Mouse (Mus musculus): ENCODE measurements around the gene Meis2.

Meis2 gene

DNA sequence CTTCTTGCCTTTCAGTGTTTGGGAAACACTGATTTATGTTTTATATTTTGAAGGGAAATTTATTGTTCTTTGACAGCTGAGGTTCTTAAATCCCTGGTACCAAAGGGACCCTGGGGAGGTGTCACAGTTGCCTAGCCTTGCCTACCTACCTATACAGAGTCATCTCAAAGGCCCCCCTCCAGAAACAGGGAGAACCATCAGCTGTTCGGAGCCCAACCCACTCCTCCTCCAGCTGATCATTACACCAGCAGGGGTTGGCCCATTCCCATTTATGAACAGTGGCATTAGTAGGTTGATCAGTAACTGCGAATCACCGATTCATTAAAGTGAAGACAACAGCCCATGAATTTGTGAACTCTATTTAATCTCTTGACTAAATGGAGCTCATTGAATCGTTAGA lies 176.4 kb downstream of the Meis2 start:
- no peak for DNase-seq

DNA sequence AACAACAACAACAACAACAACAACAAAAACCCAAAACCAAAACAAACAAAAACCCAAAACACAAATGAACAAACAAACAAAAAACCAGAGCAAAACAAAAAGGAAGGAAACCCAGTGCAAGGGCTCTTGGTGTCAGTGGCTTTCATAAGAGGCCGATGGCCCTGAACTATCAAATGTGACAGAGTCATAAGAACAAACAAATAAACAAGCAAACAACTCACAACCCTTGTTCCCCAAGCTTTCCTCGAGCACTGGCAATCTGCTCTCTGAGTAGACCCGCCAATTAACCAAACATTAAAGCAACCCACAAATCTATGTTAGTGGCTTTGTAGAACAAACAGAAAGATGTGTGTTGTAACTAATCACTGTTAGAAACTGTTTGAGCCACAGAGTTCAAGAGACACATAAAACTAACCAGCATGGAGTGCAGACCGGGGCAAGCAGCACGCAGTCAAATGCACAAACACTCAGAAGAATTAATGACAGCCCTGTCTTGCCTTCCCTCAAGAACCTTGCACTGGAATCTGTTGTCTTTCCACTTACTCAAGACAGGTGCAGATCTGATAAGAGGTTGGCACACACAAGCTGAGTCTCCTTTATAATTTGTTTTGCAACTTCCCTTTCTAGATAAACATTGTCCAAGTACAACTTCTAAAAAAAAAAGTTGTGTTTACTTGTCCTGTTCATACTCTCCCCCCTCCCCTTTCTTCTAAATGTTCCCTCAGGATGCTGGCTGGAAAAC lies 177.1 kb downstream of the Meis2 start:
- no peak for DNase-seq

DNA sequence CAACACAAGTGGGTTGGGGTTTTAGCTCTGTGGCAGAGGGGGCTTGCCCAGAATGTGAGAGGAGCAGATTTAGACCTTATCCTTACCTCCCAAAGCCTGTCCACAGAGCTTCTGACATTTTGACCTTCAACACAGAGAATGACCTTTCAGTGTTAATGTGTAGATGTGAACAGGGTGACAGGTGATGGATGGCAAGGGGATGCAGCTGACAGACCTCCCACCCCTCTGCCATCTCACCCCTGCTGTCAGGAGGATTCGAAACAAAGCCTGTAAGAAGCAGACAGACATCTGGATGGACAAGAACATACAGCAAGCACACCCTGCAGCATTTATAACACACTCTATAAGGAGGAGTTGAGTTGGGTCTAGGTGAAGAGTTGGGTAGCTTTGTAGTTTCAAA lies 178.0 kb downstream of the Meis2 start:
- DNase-seq = no peak

DNA sequence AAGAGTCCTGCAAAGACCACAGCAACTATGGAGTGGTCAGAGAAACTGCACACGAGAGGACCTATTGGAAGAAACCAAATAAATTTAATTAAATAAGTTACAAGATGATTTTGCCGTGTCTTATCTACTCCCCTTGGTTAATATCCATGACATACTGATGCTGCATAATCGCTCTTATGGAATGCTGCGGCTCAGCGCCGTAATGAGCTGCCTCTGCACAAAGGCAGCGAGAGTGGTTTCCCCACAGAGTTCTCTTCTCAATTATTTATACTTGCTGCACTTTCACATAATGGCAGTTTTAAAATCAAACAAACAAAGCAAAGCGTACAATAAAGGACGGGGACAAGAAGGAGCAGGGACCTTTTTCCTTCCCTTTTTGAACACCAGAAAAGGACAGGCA lies 181.5 kb downstream of the Meis2 start:
- no peak for DNase-seq

DNA sequence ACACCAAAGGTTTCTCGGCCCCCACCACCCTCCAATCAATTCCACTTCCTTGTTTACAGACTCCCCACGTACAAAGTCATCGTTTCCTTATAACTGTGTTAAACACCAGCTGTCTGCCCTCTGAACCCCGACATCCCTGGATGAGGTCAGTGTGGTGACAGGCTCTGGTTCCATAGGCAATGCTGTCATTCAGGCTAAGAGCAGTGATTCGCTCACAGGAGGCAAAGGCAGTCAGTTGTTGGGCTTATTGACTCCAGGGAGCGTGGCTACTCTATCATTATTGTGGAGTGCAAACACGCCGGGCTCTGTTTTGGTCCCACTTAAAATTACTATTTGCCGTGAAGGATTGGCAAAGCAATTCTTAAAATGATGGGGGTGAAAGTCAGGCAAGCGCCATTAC lies 182.1 kb downstream of the Meis2 start:
- no peak for DNase-seq

DNA sequence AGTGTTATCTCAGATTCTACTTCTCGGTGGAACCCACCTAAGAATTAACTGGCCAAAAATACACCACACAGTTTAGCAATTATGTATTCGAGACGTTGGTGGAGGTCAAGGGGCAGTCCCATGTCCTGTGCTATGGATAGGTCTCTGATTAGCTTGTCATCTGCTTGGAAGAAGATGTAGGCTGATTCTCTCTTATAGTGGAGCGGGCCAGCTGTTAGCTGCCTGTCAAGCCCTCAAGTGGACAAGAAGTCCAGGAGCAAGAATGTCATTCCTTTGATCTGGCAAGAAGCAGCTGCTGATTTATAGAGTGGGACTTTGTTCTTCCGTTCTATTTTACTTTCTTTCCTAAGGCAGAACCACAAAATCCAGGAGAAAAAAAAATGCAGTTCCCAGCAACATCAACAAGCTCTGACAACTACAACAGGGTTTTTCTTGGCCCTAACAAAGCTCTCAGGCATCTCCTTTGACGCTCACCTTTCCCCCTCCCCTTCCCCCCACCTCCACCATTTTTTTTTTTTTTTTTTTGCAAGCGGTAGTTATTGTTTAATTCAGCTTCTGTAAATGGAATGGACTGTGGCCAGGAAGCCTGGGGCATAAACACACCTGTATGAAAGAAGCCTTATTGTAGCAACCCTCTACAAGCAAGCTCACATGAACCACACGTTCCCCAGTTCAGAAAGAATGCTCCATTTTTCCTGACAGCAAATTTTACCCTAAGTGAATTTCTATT lies 189.7 kb downstream of the Meis2 start:
- DNase-seq = no peak

DNA sequence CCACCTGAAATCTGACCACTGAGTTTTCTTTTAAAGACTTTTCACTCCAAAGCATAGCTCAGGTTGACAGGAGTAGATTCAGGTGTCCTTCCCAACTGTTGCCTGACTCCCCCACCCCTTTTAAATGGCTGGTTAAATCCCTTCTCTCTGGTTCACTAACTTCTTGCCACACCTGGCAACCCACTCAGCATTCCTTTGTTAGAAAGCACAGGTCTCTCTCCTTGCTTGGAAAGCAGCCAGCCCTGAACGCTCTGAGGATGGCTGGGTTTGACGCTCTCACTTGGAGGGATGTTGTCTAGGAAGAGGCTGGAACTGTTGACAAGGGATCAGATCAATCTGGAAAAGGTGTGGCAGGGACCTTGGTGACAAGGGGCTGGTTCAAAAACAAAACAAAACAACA lies 192.8 kb downstream of the Meis2 start:
- no peak for DNase-seq

DNA sequence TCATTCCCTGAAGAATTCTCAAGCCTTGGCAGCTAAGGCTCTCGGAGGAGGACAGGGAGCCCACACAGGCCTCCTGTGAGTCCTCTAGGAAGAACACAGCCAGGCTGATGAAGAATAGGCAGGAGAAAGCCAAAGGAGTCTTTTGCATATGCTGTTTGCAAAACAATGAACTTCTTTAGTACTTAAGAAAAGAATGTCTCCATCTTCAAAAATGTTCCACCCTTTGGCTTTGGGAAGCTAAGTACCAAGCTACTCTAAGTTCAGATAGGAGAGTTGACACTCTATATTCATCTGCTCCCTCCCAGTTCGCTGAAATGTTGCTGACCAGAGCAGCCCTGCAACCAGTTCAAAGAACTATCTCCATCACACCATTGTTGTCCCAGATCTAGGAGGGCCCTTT lies 195.7 kb downstream of the Meis2 start:
- no peak for DNase-seq

DNA sequence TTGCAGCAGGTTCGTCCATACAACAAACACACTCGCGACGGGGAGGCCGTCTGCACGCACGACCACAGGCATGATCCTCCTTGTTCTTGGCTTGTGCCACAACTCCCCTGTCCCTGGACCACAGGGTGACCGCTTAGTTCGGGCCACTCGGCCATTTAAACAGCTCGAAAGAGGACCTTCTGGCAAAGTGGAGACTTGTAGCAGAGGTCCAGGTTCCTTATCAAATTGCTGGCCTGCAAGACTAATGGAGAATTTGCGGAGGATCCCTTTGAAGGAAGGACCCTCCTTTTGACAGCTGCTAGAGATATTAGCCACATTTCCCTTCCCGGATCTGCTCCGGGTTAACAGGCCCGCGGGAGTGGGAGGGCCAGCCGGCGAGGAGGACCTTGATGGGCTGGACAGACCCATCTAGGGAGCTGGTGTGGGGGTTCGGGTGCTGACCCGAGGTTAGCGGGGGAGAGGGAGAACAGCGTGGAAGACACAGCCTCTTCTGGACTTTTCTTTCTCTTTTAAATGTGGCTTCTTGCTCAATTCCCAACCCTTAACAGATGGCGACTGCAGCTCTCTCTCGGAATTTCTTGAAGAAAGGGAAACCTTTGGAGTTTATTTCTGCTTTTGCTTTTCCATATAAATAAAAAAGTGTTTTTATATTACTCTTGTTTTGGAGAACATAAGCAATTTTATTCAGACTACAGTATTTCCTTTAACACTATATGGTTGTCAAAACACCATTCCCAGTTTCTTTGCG lies 204.9 kb downstream of the Meis2 start:
- no peak for DNase-seq

DNA sequence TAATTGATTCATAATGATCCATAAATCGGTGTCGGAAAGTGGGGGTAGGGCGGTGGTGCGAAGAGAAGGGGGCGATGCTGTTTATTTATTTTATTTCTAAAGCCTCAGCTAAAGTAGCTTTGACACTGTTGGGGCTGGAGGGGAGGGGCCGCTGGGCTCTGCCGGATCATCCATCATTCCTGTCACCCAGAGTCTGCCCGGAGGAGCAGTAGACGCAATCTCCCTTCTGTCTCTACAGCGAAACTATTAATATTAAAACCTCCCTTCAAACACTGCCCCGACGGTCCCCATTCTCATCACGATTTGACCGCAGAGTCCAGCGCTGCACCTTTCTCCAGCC lies 205.5 kb downstream of the Meis2 start:
- DNase-seq = no peak

DNA sequence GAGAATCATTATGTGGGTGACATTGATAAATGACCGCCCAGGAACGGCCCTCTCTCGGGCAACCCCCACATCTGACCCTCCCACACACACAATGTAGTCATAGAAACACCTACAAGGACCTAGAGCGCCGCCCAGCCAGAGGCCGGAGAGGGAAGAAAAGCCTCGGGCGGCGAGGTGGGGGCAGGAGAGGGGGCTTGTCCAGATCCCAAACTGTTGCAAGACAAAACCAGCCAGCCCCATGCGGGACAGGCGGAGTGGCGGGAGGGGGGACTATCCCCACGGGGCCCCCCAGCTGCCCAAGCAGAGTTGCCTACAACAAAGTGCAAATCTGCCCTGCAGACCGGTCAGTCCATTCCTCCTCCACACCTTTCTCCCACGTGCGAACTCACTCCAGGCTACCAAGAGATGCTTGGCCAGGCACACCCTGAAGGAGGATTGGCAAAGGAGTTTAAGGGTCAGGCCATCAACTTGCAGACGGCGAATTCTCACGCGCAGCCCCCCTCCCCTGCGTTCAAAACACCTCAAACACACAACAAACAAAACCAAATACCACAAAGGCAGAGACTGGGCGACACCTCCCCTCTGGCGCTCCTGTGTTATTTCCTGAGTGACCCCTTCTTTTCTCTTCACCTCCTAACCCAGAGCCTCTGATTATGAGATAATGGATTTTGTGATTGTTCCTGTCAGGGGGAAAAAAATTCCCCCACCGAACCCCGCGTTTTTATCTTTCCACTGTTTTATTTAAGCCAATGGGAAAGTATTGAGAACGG lies 206.1 kb downstream of the Meis2 start:
- no peak for DNase-seq

DNA sequence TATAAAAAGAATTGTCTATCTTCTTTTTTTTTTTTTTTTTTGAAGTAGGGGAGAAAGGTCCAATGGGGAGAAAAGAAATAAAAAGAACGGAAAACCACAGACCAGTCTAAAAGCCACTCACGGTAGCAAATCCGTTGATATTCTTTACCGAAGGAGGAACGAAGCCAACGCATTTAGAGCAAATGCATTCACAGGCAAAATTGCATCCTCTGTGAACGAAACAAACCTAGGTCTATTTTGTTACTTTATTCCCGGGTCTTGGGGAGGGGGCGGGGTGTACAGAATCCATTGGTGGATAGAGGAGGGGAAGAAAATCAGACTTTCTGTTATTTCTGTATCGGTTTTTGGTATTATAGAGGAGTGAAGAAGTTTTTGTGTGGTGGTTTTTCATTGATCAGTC lies 206.7 kb downstream of the Meis2 start:
- no peak for DNase-seq

DNA sequence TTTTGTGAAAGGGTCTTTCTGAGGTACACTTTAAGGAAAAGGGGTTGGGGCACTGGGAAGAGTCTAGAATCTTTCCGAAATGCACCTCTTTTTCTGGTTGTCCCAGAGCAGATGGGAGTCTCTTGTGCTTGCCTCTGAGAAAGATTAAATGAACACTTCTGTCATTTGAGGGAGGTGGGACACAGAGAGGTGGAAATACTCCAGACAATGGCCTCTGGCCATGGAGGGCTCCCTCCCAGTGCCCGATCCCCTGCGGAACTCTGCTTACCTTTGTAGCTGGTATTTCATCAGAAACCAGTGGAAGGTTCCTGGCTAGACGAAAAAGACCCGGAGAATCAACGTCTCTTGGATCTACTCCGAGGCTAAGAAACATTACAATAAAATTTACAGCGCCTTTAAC lies 207.4 kb downstream of the Meis2 start:
- DNase-seq = no peak

DNA sequence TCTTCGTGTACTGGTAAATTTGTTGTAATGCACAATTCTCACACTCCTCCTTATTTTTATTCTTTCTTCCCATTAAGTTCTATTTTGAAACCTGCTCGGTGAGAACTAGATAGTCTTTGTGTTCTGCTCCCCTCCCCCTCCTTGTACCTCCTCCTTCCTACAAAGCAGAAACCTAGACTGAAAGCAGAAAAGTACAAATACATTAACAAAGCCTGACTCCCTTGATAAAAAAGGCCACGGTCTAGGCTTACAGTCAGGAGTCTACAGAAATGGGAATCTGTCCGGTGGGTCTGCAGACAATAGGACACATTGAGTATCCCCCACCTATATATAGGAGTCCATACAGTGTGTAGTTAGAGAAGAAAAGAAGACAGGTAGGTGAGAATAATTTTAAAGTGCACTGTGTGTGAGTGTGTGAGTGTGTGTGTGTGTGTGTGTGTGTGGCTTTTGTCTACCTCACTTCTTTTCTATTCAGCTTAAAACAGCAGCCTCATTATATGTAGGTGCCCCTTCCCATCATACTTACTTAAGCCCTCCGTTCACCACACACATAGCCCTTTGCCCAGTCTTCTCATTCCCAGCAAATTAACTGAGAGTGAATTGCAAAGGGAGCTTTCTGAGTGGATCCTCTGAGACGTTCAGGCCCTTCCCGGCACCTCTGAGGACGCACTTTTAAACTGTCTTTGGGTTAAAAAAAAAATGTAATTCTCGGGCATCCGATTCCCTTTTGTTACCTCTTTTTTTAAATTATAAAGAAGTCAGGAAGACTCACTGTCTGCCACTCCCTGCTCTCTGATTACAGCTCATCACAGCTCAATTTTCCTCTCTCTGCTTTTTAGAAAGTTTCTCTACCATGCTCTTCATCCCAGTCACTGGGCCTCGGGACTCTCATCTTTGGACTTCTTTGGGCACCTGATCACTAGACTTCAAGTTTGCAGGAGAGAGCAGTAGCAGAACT lies 208.2 kb downstream of the Meis2 start:
- no peak for DNase-seq

DNA sequence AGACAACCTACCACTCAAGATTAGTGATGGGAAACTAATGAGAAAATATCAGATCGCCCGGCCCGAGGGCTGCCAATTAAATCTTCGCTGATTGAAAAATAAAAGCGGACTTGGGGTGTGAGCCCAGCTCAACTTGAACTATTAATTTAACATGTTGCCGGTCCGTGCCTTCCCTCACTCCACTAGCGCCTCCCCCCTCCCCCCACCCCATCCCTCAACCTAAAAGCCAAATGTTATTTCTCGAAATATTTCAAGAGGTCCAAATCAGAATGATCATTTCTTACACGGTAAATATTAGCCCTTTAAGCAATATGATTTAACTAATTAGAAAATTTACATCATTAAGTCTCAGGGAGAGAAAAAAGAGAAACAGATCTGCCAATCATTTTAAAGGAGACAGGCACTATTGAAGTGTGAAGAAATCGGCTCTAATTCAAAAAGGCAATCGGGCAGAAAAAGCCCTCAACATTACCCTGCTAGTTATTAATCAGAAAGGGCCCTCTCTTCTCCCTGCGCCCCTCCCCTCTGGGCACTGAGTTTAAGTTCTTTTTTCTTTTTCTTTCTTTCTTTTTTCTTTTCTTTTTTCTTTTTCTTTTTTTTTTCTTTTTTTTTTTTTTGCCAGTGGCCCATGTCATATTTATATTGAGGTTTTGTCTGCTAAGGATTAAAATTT lies 209.1 kb downstream of the Meis2 start:
- no peak for DNase-seq

DNA sequence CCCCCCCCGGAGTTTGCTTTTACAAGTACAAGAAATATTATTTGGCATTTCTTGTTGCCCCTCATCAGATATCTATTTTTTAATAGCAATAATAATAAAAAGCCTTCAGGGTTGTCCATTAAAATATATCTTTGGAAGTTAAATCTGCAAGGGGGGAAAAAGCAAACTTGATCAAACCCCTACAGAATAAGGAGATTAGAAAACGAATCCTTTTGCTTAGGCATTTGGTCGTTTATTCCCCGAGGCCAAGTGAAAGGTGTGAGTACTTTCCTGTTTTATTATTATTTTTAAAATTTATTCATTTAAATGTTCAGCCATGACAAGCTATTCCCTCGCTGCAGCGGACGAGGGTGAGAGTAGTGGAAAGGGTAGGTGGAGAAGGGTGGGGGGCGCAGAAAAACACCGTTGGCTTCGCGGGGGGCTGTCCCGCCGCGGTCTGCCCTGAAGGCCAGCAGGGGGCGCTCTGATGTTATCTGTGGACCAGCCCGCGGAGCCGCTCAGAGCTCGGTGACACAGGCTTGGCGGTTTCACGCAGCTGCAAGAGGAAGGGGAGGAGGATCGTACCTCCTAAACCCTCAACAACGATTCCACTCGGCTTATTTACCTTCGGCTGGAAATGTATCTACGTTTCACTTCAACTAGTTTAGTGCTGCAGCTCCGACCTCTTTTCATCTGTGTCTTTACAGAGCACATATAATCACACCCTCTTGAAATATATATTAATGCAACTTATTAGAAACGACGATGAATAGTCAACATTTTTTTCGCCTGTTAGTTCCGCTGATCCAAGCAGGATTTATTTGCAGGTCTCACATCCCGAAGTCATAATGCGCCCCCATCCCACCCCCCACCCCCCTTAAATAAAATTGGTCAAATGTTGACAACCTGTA lies 209.9 kb downstream of the Meis2 start:
- peak; percentile 84 for DNase-seq

DNA sequence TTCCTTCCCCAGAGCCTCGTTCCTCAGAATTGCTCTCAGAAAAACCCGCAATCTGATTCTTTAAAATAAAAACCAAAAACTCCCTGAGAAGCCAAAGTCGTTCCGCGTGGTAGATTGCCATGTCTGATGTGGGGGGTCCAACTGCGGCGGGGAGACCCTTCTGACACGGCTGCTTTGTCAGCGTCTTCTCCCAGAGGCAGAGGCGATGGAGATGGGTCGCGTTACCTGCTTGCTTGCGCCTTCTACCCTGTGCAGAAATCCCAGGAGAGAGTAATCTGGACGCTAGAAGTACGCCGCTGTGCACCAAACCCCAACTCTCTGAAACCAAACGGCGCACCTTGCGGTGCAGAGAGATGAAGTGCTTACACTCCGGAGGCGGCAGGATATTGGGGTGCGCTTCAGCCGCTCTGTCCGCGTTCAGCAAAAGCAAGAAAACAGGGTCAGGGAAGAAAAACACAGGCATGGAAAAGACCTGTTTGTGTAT lies 210.8 kb downstream of the Meis2 start:
- DNase-seq = peak; percentile 40

DNA sequence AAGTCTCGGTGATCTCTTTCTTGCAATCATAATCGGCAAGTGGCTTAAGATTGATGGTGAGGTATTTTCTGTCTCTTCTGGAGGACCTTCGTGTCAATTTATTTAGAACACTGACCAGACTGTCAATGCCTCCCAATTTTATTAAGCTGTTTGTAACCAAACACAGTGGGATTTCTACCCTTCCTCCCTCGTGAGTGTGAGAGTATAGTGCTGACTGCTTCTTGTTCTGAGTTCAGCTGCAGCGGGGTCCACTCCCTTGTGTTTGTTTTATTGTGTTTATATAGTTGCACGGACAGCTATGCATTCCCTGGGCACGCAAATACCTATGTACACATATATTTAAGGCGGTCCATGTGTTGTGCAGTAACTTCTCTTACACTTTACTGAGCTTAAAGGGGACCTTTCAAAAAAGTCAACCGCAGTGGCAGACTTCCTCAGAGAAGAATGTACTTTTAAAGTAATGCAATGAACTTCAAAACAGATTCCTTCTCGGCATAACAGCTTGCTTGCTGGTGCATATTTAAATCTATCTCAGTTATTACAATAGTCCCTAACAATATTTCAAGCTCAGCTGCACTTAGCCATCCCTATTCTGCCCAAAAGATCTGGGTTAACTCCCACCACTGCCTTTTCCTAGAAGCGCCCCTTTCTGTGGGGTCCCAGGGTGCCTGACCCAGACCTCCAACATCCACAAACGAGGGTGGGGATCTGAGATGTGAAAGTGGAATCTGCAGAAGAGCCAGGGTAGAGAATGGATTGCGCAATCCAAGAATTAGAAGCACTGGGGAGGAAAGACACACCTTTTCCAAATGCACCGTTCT lies 211.4 kb downstream of the Meis2 start:
- no peak for DNase-seq

DNA sequence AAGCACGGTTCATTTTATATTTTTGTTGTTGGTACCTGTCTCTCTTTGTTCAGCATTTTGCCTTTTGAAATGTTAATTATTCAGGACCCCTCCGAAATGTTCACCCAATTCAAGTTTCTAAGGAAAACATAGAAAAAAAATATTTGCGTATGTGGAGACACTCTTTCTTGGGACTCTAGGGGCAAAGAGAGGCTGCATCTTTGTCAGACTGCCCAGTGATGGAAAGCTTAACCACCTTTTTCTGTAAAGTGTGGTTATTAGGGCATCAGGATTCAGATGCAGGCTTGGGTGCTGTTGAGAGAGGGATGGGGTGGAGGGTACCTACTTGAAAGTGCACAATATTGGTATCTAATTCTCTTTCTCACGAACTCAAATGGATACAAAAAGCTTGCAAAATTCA lies 212.4 kb downstream of the Meis2 start:
- DNase-seq = no peak
